Mouse (Mus musculus) liver, adult 2 months (tissue): ENCODE results near the gene Smim15. TPM values are rescaled to one million over a fixed set of nuclear protein-coding genes. Genes with fewer than 3 reads are reported as not detected.

Experiments used
- DNase-seq: peaks from one replicate; pipeline ENCODE4 v3.0.0-alpha.2; 2011; ENCODE audit warnings: low read depth, low spot score; ENCODE audit errors: extremely low read depth
- H3K27ac ChIP-seq: fragments of 200-500 bp; replicated peaks from 2 replicates; pipeline ENCODE4 v1.5.1; 2012; ENCODE audit warnings: low read depth, mild to moderate bottlenecking, control low read depth, inconsistent platforms, low read length; ENCODE audit not compliant: insufficient read depth
- H3K27me3 ChIP-seq: fragments of 200-500 bp; 2 replicates; pipeline ENCODE4 v1.6.1; 2012; ENCODE audit warnings: mild to moderate bottlenecking, moderate library complexity, low read length, inconsistent platforms; ENCODE audit not compliant: control insufficient read depth, insufficient read depth
- H3K36me3 ChIP-seq: fragments of 200-500 bp; 2 replicates; pipeline ENCODE4 v1.6.1; 2012; ENCODE audit warnings: low read length, inconsistent platforms; ENCODE audit not compliant: control insufficient read depth, insufficient read depth
- H3K4me1 ChIP-seq: fragments of 200-500 bp; 2 replicates; pipeline ENCODE4 v1.6.1; 2011; ENCODE audit warnings: low read length; ENCODE audit not compliant: control insufficient read depth, insufficient read depth
- H3K4me3 ChIP-seq: fragments of 200-500 bp; 2 replicates; pipeline ENCODE4 v1.5.1; 2011; ENCODE audit warnings: low read depth, mild to moderate bottlenecking, control low read depth, low read length, moderate library complexity; ENCODE audit not compliant: insufficient read depth
- H3K79me2 ChIP-seq: fragments of 200-500 bp; 2 replicates; pipeline ENCODE4 v1.6.1; 2012; ENCODE audit warnings: inconsistent platforms, mild to moderate bottlenecking, low read length, moderate library complexity; ENCODE audit not compliant: control insufficient read depth, insufficient read depth
- H3K9ac ChIP-seq: fragments of 200-500 bp; 2 replicates; pipeline ENCODE4 v1.6.1; 2012; ENCODE audit warnings: low read depth, mild to moderate bottlenecking, control low read depth, inconsistent platforms, low read length
- CTCF ChIP-seq: fragments of 200-500 bp; IDR thresholded peaks from 2 replicates; pipeline ENCODE4 v1.5.1; 2011; ENCODE audit warnings: low read depth, low read length, control low read depth
- POLR2A ChIP-seq: fragments of 200-500 bp; IDR thresholded peaks from 2 replicates; pipeline ENCODE4 v1.6.1; 2011; ENCODE audit warnings: low read length, control low read depth; ENCODE audit not compliant: insufficient read depth; ENCODE audit errors: extremely low read depth
- WGBS: fragments of 180-500 bp; shearing (Covaris S2); methylation state at CpG from one replicate; pipeline ENCODE4 v1.1.7; 2018; 5-methylcytosine and 5-hydroxymethylcytosine counted together
- polyA plus RNA-seq: library from polyadenylated mRNA; depleted of rRNA; stranded (reverse); fragments of >200 nt; gene quantifications from 2 replicates; pipeline ENCODE4 v1.2.3, GENCODE M21; 2012
- total RNA-seq: library from RNA; depleted of rRNA; stranded (reverse); fragments of >200 nt; gene quantifications from 2 replicates; pipeline ENCODE4 v1.2.3, GENCODE M21; 2014

Gene Smim15
- total and polyA plus RNA-seq, 2 experiments, result 3.5 to 20.4 TPM

- DNase-seq, result no peak
- no peak for TF ChIP-seq POLR2A
- TF ChIP-seq CTCF, result no peak
- Histone ChIP-seq H3K9ac (no peak overlapping the region), H3K79me2 (no peaks in the 10 kb centered on the region; the same call in 1 of the 2 replicates), H3K27me3 (no peaks in the 10 kb centered on the region), H3K27ac (no peak overlapping the region), H3K36me3 (peaks cover 15% of the 10 kb centered on the region; the same call in 1 of the 2 replicates), H3K4me1 (peaks cover 8% of the 10 kb centered on the region), H3K4me3 (no peak overlapping the region)
- WGBS, result 89% methylated on average over 6 of the region's 6 CpGs
Observed at GRCm38 (mm10) chr13:108047364-108047763, 3.1 kb downstream of the Smim15 start.

DNA sequence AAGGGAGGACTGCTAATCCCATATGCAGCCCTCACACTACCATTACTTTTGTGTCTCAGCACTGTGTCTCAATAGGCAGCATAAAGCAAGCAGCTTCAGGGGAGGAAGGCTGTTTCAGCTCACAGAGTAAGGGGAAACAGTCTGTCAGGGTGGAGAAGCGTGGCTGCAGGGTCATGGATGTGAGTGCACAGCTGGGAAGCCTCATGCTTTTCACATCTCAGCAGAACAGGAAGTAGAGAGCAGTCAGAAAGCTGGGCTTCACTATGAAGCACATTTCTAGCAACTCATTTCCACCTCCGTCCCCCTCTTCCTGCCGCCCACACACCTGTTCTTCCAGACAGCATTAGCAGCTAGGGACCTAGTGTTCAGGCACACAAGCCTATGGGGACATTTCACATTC, 12.7 kb downstream of the Smim15 start:
- H3K27ac ChIP-seq, result no peak overlapping the region
- DNase-seq, result no peak
- H3K36me3 ChIP-seq, result no peaks in the 10 kb centered on the region
- no peak overlapping the region for H3K9ac ChIP-seq
- no peak overlapping the region for H3K4me3 ChIP-seq
- no peaks in the 10 kb centered on the region for H3K79me2 ChIP-seq
- 0 out of 2 replicates have a peak, but pooled peaks cover 2% of the 10 kb centered on the region for H3K4me1 ChIP-seq
- H3K27me3 ChIP-seq, result no peaks in the 10 kb centered on the region
- 64% methylated on average over 3 of the region's 3 CpGs for WGBS
- TF ChIP-seq CTCF (no peak), POLR2A (no peak)

- Histone ChIP-seq H3K4me1 (peaks cover 2% of the 10 kb centered on the region; the same call in 1 of the 2 replicates), H3K36me3 (no peaks in the 10 kb centered on the region), H3K4me3 (no peak overlapping the region), H3K27me3 (no peaks in the 10 kb centered on the region), H3K27ac (no peak overlapping the region), H3K9ac (no peak overlapping the region), H3K79me2 (no peaks in the 10 kb centered on the region)
- DNase-seq, result peak; percentile 53
- TF ChIP-seq POLR2A (no peak), CTCF (no peak)
- 37% methylated on average over 7 of the region's 7 CpGs for WGBS
Observed at GRCm38 (mm10) chr13:108060286-108060885, 16.1 kb downstream of the Smim15 start.

- Histone ChIP-seq H3K27ac (no peak overlapping the region), H3K4me3 (no peak overlapping the region), H3K36me3 (no peaks in the 10 kb centered on the region), H3K4me1 (peaks cover 2% of the 10 kb centered on the region; the same call in 1 of the 2 replicates), H3K9ac (no peak overlapping the region), H3K79me2 (no peaks in the 10 kb centered on the region), H3K27me3 (no peaks in the 10 kb centered on the region)
- WGBS, result 75% methylated on average over 8 of the region's 8 CpGs
- DNase-seq, result no peak
- no peak for TF ChIP-seq CTCF
- no peak for TF ChIP-seq POLR2A
Observed at GRCm38 (mm10) chr13:108060936-108061578, 16.8 kb downstream of the Smim15 start.

DNA sequence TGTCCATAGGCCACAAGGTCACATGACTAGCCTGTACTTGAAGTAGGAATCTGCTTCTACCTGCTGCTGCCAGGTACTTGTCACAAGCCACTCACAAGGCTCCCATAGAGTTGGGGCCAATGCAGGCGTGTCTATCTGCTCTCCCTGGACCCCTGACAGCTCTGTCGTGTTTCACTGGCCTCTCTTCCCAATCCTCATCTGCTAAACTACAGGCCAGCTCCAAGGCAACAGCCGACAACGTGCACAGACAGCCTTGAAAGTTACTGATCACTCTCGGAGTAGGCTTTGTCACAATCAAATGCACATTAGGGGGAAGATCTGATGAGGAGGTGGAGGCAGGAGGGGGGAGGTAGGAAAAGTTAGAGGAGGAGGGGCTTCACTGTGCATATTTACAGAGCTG, 18.7 kb downstream of the Smim15 start:
- H3K9ac ChIP-seq, result no peak overlapping the region
- DNase-seq, result no peak
- H3K36me3 ChIP-seq, result no peaks in the 10 kb centered on the region
- TF ChIP-seq CTCF, result no peak
- no peak for TF ChIP-seq POLR2A
- 65% methylated on average over 5 of the region's 5 CpGs for WGBS
- no peak overlapping the region for H3K4me3 ChIP-seq
- no peaks in the 10 kb centered on the region for H3K79me2 ChIP-seq
- peaks cover 2% of the 10 kb centered on the region; the same call in 1 of the 2 replicates for H3K4me1 ChIP-seq
- H3K27me3 ChIP-seq, result no peaks in the 10 kb centered on the region
- no peak overlapping the region for H3K27ac ChIP-seq
